Mouse (Mus musculus) olfactory bulb, adult 2 months (tissue): Measurements from ENCODE around the gene Dnajb11. TPM values are rescaled to one million over a fixed set of nuclear protein-coding genes. Genes with fewer than 3 reads are reported as not detected.

Experiments used
- H3K27ac ChIP-seq: fragments of 200-500 bp; 2 replicates; pipeline ENCODE4 v1.5.1; 2012; ENCODE audit warnings: low read depth, low read length; ENCODE audit not compliant: insufficient read depth
- H3K4me1 ChIP-seq: fragments of 200-500 bp; 2 replicates; pipeline ENCODE4 v1.6.1; 2012; ENCODE audit warnings: low read length; ENCODE audit not compliant: control insufficient read depth, insufficient read depth
- H3K4me3 ChIP-seq: fragments of 200-500 bp; 2 replicates; pipeline ENCODE4 v1.5.1; 2012; ENCODE audit warnings: mild to moderate bottlenecking, low read depth, low read length, moderate library complexity; ENCODE audit not compliant: insufficient read depth
- CTCF ChIP-seq: fragments of 200-500 bp; IDR thresholded peaks from 2 replicates; pipeline ENCODE4 v1.5.1; 2012; ENCODE audit warnings: low read depth, mild to moderate bottlenecking, low read length, moderate library complexity; ENCODE audit not compliant: insufficient read depth
- POLR2A ChIP-seq: fragments of 200-500 bp; IDR thresholded peaks from 2 replicates; pipeline ENCODE4 v1.6.1; 2012; ENCODE audit warnings: mild to moderate bottlenecking, low read depth, low read length, moderate library complexity; ENCODE audit not compliant: insufficient read depth
- WGBS: fragments of 180-500 bp; shearing (Covaris S2); methylation state at CpG from one replicate; pipeline ENCODE4 v1.1.7; 2018; 5-methylcytosine and 5-hydroxymethylcytosine counted together
- polyA plus RNA-seq: library from polyadenylated mRNA; stranded (reverse); fragments of >200 nt; gene quantifications from 2 replicates; pipeline ENCODE4 v1.2.4, GENCODE M21; 2012; ENCODE audit warnings: low replicate concordance; ENCODE audit not compliant: missing spikeins, insufficient read depth, insufficient read length

The Dnajb11 gene
- polyA plus RNA-seq, 1 experiment, result not detected

GRCm38 (mm10) chr16:22845481-22845880 is 12.2 kb upstream of the Dnajb11 start:
- 82% methylated on average over 4 of the region's 4 CpGs for WGBS
- Histone ChIP-seq H3K27ac (no peak overlapping the region), H3K4me3 (no peak overlapping the region), H3K4me1 (peaks cover 5% of the 10 kb centered on the region; the same call in 1 of the 2 replicates)
- TF ChIP-seq CTCF (no peak), POLR2A (no peak)

- WGBS, result 82% methylated on average over 1 of the region's 1 CpGs
- H3K4me1 ChIP-seq, result peaks cover 5% of the 10 kb centered on the region; the same call in 1 of the 2 replicates
- H3K4me3 ChIP-seq, result no peak overlapping the region
- no peak for TF ChIP-seq POLR2A
- no peak overlapping the region for H3K27ac ChIP-seq
Observed at GRCm38 (mm10) chr16:22847686-22848085, 10.0 kb upstream of the Dnajb11 start.

- Histone ChIP-seq H3K4me3 (no peak overlapping the region), H3K27ac (no peak overlapping the region), H3K4me1 (peaks cover 5% of the 10 kb centered on the region; the same call in 1 of the 2 replicates)
- 29% methylated on average over 1 of the region's 1 CpGs for WGBS
- TF ChIP-seq POLR2A (no peak), CTCF (no peak)
Observed at GRCm38 (mm10) chr16:22848331-22848730, 9.3 kb upstream of the Dnajb11 start.

- no peak overlapping the region for H3K4me3 ChIP-seq
- H3K4me1 ChIP-seq, result no peaks in the 10 kb centered on the region
- TF ChIP-seq POLR2A (no peak), CTCF (no peak)
- no peak overlapping the region for H3K27ac ChIP-seq
- 88% methylated on average over 4 of the region's 4 CpGs for WGBS
Observed at GRCm38 (mm10) chr16:22852709-22853108, 4.9 kb upstream of the Dnajb11 start.

GRCm38 (mm10) chr16:22856773-22857172 is 872 bp upstream of the Dnajb11 start:
- H3K4me3 ChIP-seq, result peak overlapping the region; percentile 65
- 0 out of 2 replicates have a peak overlapping the region, but pooled peaks have one; percentile 11 for H3K27ac ChIP-seq
- WGBS, result 6% methylated on average over 9 of the region's 9 CpGs
- peaks cover 4% of the 10 kb centered on the region; the same call in 1 of the 2 replicates for H3K4me1 ChIP-seq
- TF ChIP-seq POLR2A (no peak), CTCF (no peak)

- TF ChIP-seq POLR2A, result no peak
- no peak for TF ChIP-seq CTCF
- Histone ChIP-seq H3K4me3 (no peak overlapping the region), H3K27ac (no peak overlapping the region), H3K4me1 (no peaks in the 10 kb centered on the region)
- whole genome bisulfite sequencing, result 80% methylated on average over 8 of the region's 8 CpGs
Observed at GRCm38 (mm10) chr16:22872397-22872796, 14.8 kb downstream of the Dnajb11 start.

- H3K4me1 ChIP-seq, result no peaks in the 10 kb centered on the region
- H3K27ac ChIP-seq, result no peak overlapping the region
- H3K4me3 ChIP-seq, result no peak overlapping the region
- WGBS, result 72% methylated on average over 4 of the region's 4 CpGs
- no peak for TF ChIP-seq POLR2A
- TF ChIP-seq CTCF, result no peak
Observed at GRCm38 (mm10) chr16:22873369-22873768, 15.7 kb downstream of the Dnajb11 start.

GRCm38 (mm10) chr16:22876218-22877043 is 18.8 kb downstream of the Dnajb11 start:
- no peaks in the 10 kb centered on the region for H3K4me1 ChIP-seq
- H3K4me3 ChIP-seq, result no peak overlapping the region
- no peak overlapping the region for H3K27ac ChIP-seq
- TF ChIP-seq CTCF, result no peak
- TF ChIP-seq POLR2A, result no peak
- WGBS, result 45% methylated on average over 9 of the region's 9 CpGs

GRCm38 (mm10) chr16:22877660-22878390 is 20.2 kb downstream of the Dnajb11 start:
- no peaks in the 10 kb centered on the region for H3K4me1 ChIP-seq
- 41% methylated on average over 11 of the region's 11 CpGs for WGBS
- no peak overlapping the region for H3K4me3 ChIP-seq
- no peak for TF ChIP-seq CTCF
- TF ChIP-seq POLR2A, result no peak
- H3K27ac ChIP-seq, result no peak overlapping the region
